Mouse (Mus musculus) erythroblast, adult 5-6 weeks (primary cell): Measurements from ENCODE around the gene Sirt1. TPM values are rescaled to one million over a fixed set of nuclear protein-coding genes. Genes with fewer than 3 reads are reported as not detected.
"Not testable (repeated sequence)": the region's sequence is repeated elsewhere in the genome, so short reads cannot be mapped to it uniquely, and the experiment has no call there.

Experiments
- ATAC-seq: replicated peaks from 2 replicates; pipeline ENCODE4 v1.8.0; 2016; ENCODE audit warnings: moderate number of reproducible peaks, mild to moderate bottlenecking, moderate TSS enrichment, inconsistent platforms; ENCODE audit not compliant: poor library complexity, low FRiP score, severe bottlenecking
- total RNA-seq, 2 experiments: library from RNA; stranded (forward) in 1 of 2; stranded (reverse) in 1 of 2; fragments of 150-400 nt in 1 of 2; fragments of 200-764, 138-1000 nt in 1 of 2; gene quantifications; 2 replicates each; pipeline versions ENCODE4 v1.2.3 to v1.2.4; 2015 to 2017; ENCODE audit warnings: low replicate concordance in 2 of 2

Sirt1 gene
- total RNA-seq, 2 experiments from 2014 or later, result 21.7 to 30.3 TPM

DNA sequence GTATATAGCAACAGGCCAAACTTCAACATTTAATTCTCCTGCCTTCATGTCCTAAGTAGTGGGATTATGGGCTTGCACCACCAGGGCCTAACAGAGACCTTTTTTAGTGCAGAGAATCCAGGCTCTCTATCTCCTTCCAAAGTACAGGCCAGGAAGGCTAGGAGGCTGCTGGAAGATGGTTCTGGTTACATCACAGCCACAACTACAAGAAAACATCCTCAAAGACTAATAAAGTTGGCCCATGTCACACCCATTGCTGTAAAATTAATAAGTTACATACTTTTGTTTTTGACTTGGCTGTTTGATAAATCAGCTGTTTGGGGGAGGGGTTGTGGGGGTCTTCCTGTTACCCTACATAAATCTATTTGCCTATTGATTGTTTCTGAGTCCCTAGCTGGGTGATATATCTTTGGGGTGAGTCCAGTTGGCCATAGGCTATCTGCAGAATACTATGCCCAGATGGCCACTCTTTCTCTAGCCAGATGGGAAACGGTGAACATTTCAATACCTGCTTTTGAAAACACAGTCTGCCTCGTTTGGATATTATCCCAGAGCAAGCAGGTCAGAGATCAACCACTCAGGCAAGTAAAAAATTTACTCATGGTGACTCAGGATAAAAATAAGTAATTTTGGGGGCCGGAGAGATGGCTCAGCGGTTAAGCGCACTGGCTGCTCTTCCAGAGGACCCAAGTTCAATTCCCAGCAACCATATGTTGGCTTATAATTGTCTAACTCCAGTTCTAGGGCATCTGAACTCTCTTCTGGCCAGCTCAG is 21.4 kb upstream of the Sirt1 start:
- no peak for ATAC-seq

DNA sequence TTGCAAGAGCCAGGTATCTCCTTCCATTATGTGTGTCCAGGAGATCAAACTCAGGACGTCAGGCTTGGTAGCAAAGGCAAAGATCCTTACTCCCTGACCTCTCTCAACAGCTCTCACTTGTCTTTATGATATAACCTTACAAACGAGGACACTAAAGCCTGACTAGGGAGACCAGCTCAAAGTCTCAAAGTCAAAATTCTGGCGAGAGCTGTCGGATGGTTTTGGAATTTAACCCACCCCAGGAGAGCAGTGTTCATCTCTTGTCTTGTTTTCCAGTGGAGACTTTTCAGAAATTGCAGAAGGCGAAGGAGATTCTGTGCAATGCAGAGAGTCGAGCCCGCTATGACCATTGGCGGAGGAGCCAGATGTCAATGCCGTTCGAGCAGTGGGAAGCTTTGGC is 15.5 kb upstream of the Sirt1 start:
- no peak for ATAC-seq

DNA sequence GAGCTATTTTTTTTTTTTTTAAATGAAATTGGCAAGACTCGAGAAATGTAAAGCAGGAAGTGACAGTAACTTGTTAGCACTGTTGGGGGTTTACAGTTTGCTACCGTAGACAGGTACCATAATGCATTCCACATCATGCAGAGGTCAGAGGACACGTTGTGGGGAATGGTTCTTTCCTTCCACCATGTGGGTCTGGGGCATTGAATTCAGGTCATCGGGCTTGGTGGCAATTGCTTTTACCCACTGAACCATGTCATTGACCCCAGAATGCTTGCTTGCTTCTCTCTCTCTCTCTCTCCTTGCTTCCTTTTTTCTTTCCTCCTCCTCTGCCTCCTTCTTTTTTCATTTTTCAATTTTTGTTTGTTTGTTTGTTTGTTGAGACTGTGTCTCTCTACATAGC is 7.4 kb upstream of the Sirt1 start:
- no peak for ATAC-seq

DNA sequence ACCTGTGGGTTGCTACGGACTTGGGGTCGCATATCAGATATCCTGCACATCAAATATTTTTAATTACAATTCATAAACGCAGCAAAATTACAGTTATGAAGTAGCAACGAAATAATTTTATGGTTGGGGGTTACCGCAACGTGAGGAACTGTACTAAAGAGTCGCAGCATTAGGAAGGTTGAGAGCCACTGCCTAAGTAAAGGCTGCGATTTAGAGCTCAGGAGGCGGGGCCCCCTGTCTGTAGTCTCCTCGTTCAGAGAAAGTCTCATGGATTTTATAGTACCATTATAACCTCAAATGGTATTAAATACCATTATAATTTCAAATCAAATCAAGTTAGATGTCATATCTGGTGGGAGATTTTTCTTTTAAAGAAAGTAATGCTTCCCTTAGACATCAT is 5.5 kb upstream of the Sirt1 start:
- ATAC-seq, result no peak

DNA sequence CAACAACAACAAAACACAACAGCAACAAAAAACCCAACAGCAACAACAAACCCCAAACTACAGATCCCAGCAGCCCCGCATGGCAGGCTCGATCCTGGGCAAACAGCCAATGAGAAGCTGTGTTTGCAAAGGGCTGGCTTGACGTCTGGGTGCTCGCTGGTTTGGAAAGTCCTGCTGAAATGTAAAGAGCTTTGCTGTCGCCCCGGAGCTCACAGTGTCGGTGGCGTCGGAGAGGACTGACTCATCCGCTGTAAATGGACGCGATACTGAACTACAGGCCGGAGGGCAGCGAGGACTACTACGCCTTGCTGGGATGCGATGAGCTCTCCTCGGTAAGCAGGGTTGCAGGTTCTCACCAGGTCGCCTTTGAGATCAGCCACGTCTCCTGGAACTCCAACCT is 4.9 kb upstream of the Sirt1 start:
- ATAC-seq, result peak; percentile 81

DNA sequence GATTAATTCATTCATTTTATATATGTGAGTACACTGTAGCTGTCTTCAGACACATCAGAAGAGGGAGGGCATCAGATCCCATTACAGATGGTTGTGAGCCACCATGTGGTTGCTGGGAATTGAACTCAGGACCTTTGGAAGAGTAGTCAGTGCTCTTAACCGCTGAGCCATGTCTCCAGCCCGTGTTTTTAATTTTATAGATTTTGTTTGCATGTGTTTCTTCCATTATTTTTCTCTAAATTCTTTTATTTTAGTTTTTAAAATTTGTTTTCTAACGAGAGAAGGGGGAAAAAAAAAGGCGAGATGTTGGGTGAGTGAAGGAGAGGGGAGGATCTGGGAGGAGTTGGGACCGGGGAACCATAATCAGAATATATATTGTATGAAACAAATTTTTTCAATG is 4.4 kb upstream of the Sirt1 start:
- not testable (repeated sequence) for ATAC-seq

DNA sequence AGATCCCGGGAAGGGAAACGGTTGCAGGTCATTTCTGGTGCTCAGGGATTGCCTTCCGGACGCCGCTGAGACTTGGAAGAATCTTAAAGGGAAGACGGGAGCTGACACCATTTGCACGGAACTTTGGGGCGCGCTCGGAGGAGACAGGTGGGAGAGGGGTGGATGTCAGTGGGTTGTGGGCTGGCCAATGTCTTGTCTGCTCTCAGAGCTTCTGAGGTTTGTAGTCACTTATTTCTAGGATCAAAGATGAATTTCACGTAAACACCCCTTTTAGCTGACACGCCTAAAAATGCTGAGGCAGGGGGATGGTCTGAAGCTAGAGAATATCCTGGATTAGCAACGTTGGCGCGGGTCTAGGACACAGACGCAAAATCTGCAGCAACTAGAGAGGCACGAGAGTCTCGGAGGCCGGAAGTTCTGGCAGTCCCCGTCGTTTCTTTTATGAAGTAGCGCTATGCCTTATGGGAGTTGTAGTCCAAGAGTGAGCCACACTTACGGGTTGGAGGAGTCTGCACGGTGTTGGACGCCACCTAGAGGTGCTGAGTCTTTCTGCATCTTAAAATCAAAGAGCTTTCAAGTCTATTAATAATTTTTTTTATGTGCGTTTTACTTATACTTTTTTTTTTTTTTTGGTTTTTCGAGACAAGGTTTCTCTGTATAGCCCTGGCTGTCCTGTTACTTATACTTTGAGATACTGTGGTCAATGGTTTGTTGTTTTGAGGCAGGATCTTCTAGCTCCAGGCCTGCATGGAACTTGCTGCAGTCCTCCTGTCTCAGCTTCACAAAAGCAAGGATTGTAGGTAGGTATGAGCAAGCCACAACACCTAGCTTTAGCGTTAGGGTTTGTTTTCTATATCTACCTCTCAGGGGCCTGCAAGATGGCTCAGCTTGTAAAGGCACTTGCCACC is 1.1 kb upstream of the Sirt1 start, which contains the start of gene Dnajc12:
Gene Dnajc12 (plus strand): TSS at position 72 of the 908 bp plus-strand sequence.
- ATAC-seq, result peak; percentile 97

DNA sequence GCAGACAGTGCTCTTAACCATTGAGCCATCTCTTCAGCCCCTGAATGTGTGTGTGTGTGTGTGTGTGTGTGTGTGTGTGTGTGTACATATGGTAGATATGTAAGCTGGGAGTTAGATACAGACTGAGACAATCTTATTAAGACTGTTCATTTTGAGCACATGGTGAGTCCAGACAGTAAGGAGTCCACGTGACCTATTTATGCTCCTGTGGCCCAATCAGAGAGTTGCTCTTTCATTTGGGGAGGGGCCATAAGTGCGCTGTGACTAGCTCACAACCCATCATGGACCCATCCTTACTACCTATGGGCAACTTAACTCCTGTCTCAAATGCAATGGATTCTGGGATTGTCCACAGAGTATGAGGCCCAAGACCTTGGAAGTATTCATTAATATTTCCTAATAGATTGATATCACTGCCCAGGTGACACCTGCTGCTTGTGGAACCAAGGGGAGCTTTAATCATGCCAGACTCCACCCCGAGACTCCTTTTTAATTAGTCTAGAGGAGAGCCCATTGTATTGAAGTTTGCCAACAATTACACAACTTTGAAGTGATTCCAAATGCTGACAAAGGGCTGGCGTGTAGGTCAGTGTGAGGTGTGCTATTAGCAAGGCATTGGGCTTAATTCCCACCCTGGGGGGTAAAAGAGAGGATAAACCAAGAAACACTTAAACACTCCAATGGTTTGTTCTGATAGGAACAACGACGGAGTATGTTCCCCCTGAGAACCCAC is 2.4 kb downstream of the Sirt1 start:
- ATAC-seq, result no peak

DNA sequence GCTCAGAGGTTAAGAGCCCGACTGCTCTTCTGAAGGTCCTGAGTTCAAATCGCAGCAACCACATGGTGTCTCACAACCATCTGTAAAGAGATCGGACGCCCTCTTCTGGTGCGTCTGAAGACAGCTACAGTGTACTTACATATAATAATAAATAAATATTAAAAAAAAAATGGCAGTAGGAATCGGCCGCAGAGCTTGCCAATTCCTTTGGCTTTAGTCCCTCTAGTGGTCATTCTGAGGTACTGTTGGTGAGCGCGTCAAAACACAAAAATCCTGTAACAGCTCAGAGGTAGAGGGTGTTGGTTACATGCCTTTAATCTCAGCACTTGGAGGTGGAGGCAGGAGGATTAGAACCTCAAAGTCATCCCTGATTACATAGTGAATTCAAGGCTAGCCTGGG is 4.0 kb downstream of the Sirt1 start:
- peak; percentile 80 for ATAC-seq

DNA sequence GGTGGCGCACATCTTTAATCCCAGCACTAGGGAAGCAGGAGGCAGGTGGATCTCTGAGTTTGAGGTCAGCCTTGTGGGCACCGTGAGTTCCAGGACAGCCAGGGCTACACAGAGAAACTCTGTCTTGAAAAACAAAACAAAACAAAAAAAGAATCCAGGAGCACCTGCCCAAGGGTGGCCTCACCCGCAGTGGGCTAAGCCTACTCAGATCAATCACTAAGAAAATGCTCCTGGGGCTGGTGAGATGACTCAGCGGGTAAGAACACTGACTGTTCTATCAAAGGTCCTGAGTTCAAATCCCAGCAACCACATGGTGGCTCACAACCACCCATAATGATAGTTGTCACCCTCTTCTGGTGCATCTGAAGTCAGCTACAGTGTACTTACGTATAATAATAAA is 5.2 kb downstream of the Sirt1 start:
- no peak for ATAC-seq

DNA sequence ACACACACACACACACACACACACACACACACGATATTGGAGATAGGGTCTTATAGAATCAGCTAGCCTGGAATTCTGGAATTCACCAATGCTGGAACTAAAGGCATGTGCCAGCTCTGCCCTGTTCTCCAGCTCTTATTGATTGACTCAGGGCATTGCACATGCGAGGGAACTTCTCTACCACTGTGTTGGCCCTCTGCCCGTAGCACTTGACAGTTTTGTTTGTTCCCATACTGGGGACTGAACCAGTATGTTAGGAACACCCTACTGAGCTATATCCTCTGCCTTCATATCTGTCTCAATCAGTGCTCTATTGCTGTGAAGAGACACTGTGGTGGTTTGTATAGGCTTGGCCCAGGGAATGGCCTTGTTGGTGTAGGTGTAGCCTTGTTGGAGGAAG is 13.5 kb downstream of the Sirt1 start:
- ATAC-seq, result no peak

DNA sequence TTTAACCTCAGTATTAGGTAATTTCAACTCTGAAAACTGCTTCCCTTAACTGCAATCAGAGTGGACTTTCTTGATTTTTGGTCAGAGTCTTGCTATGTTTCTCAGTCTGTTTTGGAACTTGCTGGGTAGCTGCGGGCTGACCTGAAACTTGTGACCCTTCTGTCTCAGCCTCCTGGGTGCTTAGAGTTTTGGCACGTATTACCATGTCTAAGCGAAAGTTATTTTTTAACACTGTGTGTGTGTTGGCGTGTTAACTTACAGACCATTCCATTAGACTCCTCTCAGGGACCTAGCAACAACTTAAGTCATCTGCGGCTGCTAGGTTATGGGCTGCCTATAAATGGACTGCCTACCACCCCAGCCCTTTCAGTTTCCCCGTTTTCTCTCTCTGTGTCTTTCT is 14.1 kb downstream of the Sirt1 start:
- no peak for ATAC-seq

DNA sequence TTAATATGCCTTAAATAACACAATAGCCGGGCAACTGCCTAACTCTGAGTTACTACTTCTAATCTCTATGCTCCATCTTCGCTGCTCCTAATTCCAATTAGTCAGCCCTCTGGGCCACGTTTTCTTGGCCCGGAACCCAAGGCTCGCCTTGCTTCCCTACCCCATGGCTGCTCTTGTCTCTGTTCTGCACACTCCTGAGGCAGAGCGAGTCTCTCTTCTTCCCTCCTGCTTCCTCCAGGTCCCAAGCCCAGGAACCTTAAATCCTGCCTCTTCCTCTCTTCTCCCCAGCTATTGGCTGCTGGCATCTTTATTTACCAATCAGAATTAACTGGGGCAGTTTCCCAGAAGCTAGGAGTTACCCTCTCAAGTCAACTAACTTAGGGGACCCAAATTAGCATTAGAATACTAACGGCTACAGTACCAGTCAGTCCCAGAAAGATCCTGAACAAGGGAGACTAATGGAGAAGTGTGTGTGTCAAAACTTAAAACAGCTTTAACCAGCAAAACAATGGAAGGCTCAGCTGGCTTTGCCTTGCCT is 15.5 kb downstream of the Sirt1 start:
- no peak for ATAC-seq

DNA sequence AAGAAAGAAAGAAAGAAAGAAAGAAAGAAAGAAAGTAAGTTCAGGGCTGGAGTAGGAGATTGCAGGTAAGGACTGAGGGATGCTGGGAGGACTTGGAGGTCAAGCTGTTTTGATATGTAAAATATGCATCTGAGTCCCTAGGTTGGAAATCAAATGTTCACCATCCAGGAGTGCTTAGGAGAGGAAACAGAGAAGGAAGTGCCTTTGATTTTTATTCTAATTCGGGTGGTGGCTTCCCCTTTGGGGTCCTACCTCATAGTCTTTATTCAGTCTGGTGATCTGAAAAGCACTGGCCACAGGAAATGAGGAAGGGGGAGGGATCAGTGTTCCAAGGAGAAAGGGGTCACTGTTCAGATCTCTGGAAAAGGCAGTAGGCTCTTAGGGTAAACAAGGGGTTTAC is 21.0 kb downstream of the Sirt1 start:
- no peak for ATAC-seq

DNA sequence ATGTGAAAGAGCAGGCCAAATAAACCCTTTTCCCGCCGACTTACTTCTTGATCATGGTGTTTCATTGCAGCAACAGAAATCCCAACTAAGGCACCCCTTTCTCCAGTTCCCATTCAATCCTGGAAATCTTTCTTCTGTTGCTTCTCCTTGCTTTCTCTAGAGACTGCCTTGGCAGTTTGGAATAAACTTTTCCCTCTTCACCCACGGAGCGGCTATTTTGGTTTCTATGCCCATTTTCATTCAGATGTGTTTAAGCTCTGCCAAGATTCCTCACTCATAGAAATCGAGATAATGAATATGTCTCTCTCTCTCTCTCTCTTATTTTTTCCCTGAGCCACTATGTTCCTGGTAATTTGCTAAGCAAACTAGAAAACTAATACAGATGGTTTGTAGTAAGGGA is 29.4 kb downstream of the Sirt1 start:
- ATAC-seq, result no peak

DNA sequence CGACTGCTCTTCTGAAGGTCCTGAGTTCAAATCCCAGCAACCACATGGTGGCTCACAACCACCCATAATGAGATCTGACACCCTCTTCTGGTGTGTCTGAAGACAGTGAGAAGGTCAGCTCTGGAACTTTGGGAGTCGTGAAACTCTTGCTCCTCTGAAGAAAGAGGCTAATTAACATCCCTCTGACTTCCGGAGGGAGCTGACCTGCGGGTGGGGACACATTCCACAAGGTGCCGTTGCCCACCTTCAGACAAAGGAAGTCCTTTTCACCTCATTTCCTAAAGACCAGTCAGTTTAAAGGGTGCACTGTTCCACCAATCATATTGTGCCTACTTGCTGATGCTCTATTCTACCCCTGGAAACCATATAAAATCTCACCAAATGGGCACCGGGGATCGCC is 30.4 kb downstream of the Sirt1 start:
- ATAC-seq, result not testable (repeated sequence)

DNA sequence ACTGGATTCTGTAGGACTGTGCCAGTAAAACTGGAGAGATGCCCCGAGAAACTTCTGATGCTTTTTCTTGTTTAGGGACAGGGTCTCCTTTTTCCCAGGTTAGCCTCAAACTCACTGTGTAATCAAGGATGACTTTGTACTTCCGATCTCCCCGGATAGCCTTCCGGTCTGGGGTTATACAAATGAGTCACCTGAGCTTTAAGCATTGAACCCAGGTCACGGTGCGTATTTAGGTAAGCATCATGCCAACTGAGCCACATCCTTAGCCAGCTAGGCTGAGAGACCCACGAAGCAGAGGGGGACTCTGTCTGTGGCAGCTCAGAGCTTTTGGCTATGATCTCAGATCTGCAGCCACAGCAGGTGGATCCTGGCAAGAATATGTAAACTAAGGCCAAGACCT is 30.8 kb downstream of the Sirt1 start:
- no peak for ATAC-seq

DNA sequence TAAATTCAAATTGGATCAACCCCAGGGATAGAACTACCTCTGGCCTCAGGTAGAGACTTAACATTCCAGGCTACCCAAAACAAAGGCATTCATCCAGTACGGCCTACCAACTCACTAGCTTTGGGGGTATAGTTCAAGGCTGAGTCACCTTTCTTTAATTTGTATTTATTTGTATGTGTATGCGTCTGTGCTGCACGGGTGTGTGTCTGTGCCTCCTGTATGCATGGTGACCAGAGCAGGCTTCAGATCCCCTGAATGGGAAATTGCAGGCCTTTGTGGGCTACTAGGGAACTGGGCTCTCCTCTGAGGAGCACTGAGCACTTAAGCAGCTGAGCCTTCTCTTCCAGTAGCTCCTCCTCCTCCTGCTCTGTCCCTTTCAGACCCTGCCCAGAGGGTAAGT is 33.2 kb downstream of the Sirt1 start:
- no peak; the same call in 1 of the 2 replicates for ATAC-seq

DNA sequence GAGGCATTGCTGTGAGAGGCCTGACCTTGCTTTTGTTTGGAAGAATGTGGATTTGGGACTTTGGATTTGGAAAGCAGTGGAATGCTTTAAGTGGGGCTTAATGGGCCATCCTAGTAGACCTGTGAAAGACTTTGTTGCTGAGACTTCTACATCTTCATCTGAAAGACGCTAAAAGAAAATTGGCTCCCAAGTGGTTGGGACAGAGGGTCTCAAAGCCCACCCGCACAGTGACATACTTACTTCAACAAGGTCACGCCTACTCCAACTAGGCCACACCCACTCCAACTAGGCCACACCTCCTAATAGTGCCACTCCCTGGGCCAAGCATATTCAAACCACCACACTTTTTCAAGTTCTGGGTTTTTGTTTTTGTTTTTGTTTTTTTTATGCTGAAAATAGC is 36.8 kb downstream of the Sirt1 start:
- no peak for ATAC-seq

DNA sequence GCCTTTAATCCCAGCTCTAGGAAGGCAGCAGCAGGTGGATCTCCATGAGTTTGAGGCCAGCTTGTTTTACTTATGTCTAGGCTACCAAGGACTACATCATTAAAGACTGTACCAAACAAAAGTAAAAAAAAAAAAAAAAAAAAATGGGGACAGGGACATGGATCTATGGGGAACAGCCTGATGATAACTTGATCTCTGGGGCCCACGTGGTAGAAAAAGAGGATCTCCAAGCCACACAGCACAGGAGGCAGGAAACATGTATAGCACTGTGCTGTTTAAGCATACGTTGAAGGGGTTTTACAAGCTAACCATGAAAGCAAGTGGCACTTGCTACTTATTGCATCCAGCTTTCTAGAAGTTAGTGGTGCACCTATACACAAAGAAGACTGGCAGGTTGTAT is 40.2 kb downstream of the Sirt1 start:
- ATAC-seq, result no peak
